Mouse (Mus musculus): ENCODE results near the gene Ros1.

Gene Ros1

DNA sequence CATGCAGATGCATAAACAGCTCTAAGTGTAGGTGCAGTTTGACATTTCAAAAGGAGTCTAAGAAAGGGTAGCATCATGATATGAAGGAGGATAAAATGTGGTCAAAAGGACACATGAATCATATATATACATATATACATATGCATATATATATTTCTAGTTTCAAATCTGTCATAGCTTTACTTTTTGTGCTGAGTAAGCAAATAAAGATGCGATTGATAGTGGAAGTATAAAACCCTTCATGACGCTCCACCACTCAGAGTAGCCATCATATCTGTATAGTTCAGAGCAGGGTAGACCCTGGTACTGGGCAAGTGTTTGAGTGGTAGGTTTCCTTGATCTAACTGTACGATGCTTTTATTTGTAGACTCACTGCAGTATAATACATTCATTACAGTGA is 35.3 kb downstream of the Ros1 start:
- no peak for DNase-seq (ENCODE audit: low spot score in 2 of 2)

- no peak for DNase-seq (ENCODE audit: low spot score in 2 of 2)
These were observed 61.5 kb downstream of the Ros1 start for GRCm38 (mm10) chr10:52133354-52134074.

DNA sequence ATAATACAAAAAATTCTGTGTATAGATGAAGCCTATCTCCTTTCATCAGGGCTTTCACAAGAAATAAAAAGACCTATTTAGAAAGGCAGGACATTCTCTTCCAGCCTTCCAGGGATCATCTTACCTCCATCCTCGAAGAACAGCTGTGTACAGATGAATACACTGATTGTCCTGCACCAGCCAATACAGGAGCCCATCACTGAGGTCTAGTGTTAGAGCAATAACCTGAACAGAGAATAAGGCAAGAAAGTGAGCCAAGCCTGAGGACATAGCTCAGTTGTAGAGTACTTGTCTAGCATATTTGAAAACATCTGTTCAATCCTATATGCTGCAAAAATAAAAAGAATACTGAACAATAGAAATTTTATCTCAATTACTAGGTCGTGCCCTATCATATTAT is 64.3 kb downstream of the Ros1 start:
- no peak for DNase-seq (ENCODE audit: low spot score in 2 of 2)

- no peak for DNase-seq (ENCODE audit: low spot score in 2 of 2)
These were observed 66.1 kb downstream of the Ros1 start for GRCm38 (mm10) chr10:52128874-52129412.

DNA sequence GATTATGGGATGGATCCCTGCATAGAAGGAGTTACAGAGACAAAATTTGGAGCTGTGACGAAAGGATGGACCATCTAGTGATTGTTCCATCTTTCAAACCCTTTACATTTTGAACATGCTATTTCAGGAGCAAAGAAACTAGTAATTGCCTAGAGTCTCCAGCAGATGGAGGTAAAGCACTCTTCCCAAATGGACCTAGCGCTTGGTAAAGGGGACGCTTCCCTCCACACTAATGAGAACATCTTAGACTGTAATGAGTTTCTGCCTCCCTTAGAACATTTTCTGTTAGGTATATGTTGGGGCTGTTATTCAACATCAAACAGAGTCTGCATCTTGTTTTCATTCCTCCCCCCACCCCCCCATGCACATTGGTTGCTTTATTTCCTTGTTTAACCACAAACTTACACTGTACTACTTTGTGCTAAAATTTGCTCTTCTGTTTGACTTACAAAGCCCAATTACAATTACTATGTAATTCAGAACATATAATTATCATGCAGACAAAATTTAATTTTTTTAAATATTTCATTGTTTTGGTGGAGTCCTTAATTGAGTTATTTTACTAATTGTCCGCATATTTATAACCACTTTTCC is 88.8 kb downstream of the Ros1 start:
- DNase-seq (ENCODE audit: low spot score in 2 of 2), result no peak

GRCm38 (mm10) chr10:52101273-52101672 is 93.8 kb downstream of the Ros1 start:
- no peak for DNase-seq (ENCODE audit: low spot score in 2 of 2)

- DNase-seq (ENCODE audit: low spot score in 2 of 2), result no peak
These were observed 102.9 kb downstream of the Ros1 start for GRCm38 (mm10) chr10:52092181-52092580.

DNA sequence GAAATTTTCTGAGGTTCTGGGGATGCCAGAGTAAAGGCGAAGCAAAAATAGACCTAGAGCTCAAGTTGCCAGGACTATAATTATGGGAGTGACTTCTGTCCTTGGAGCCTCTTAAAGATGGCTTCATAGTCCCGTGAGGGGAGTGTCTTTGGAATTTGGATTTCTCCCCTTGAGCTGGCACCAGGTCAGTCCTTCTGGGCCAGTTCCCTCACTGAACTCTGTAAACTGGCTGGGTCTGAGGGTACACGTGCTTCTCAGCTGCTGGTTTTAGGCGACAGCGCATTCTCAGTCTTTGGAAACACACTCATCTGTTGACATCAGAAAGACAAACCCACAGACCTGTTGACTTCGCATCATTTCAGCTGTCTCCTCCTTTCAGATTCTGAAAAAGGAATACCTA is 108.4 kb downstream of the Ros1 start:
- DNase-seq (ENCODE audit: low spot score in 2 of 2), result no peak

GRCm38 (mm10) chr10:52072482-52072881 is 122.6 kb downstream of the Ros1 start:
- DNase-seq (ENCODE audit: low spot score in 2 of 2), result peak; percentile 6 to 21

DNA sequence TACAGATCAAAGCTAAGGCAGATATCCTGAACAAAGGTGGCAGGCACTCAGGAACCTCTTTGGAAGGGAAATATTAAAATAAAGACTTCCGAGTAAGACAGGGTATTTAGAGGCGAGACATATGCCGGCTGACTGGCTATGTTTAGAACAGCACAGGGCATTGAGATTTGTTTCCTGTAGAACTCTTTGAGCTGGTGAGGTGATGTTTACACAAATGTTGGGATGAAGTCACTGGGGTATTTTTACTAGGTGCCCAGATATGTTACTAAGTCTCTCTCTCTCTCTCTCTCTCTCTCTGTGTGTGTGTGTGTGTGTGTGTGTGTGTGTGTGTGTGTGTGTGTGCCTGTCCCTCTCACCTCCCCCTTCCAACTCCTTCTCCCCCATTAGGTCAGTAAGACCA is 146.8 kb downstream of the Ros1 start:
- no peak for DNase-seq (ENCODE audit: low spot score in 2 of 2)

DNA sequence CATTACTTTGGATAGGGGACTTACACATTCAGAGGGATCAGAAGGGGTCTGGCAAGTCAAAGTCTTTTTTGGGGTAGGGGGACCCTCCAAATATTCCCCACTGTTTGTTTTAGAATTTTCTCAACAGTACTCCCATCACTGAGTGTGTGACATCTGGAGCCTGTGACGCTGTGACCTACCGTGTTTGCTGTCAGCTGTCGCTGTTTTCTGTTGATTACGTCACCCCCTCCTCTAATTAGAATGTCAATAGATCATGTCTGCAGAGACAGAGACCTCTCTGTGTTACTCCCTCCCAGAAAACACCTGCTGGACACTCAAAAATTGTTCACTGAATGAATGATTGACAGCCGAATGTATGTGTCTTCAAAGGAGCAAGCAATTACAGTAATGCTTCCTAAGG is 152.0 kb downstream of the Ros1 start:
- no peak for DNase-seq (ENCODE audit: low spot score in 2 of 2)

DNA sequence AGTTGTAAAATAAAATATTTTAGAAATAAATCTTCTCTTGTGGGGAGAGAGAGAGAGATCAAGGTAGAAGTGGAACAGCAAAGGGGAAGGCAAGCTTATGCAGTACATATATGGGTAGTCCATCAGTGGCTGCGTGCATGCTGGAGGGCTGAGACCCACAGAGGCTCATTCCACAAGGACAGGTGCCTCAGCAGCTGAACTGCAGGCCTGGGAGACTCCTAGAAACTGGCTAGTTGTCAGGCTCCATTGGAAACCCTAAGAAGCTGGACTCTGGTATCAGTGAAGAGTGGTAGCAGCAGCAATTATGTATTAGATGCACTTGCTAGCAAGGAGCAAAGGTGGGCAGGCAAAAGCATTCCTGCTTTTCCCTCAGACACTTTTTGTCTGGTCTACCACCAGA is 155.7 kb downstream of the Ros1 start:
- no peak for DNase-seq (ENCODE audit: low spot score in 2 of 2)

- DNase-seq (ENCODE audit: low spot score in 2 of 2), result no peak
These were observed 161.3 kb downstream of the Ros1 start for GRCm38 (mm10) chr10:52033729-52034128.

DNA sequence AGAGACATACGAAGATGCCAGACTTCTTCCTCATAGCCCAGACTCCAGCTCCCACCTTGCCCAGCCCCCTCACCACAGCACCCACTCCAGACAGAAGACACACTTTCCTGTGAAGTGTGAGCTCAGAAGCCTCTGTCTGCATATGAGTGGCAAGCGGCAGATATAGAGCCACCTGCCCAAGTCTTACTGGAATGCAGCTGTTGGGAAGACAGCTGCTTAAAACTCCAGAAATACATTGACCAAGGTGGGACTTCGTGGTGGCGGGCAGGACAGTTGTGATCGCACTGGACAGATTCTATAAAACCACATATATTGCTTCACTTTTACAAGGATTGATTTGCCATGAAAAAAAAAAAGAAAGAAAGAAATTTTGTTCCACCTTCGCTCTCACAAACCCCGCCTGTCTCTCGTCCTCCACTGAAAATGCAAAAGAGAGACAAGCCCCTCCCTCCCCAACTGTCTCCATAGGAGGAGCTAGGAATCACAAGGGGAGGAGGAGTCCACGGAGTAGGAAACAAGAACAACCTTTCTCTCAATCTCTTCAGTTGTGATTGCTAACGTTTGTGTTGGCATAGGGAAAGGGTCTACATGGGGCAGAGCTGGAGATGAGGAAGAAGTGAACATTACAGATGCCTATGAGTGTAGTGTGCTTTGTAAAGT is 165.5 kb downstream of the Ros1 start:
- DNase-seq (ENCODE audit: low spot score in 2 of 2), result no peak

GRCm38 (mm10) chr10:52028561-52029370 is 166.3 kb downstream of the Ros1 start:
- no peak for DNase-seq (ENCODE audit: low spot score in 2 of 2)

- DNase-seq (ENCODE audit: low spot score in 2 of 2), result no peak
These were observed 167.6 kb downstream of the Ros1 start for GRCm38 (mm10) chr10:52027161-52028035.

- no peak for DNase-seq (ENCODE audit: low spot score in 2 of 2)
These were observed 169.2 kb downstream of the Ros1 start for GRCm38 (mm10) chr10:52025821-52026220.

GRCm38 (mm10) chr10:52025291-52025690 is 169.8 kb downstream of the Ros1 start:
- DNase-seq (ENCODE audit: low spot score in 2 of 2), result no peak

DNA sequence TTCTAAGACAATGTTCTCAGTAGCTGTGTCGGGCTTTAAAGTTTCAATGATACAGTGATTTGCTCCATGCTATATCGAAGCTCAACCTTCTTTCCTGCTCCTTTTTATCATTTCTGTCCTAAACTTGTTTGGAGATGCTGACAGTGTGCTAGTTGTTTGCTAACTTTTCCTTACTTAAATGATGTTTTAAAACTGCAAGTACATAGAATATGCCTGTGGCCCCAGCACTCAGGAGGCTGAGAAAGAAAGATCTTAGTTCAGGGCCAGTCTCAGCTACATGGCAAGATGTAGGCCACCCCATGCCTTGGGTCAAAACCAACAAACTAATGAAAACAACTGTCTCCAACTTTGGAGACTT is 171.0 kb downstream of the Ros1 start:
- no peak for DNase-seq (ENCODE audit: low spot score in 2 of 2)

DNA sequence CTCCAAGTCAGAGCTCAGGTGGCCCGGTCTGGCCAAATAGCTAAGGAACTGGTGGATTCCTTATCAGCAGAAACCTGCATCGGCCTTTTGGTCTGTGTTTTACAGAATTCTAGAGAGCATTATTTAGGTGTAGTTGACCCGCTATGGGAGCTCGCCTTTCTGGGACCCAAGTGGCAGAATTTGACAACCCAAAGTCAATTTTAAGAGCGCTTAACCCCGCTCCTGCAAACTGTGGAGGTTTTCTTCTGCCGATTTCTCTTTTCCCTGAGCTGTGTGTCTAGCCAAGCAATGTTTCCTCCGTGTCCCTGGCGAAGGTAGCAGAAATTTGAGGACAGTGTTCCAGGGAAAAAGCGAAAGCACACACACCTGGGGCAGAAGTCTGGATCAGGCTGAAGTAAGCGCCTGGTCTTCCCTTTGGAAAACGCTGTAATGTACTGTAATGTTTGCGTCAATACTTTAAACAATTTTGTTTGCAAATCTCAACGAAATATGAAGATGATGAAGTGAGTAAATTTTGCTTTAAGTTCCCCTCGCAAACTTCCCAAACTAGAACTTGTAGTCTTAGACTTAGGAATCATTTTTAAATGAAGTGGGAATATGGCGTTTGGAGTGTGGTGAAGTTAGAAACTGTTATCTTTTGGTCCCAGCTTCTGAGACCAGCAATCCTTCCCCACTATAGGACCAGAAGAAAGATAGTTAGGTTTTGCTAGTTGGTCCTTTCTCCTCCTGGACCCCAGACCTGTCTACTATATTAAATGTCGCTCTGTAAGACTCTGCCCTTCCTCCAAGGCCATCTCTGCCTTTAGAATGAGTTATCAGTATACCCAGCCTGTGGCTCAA is 171.6 kb downstream of the Ros1 start:
- DNase-seq (ENCODE audit: low spot score in 2 of 2), result no peak
